Mouse (Mus musculus) limb, embryonic 15.5 days (tissue): ENCODE results near the gene Atrnl1. TPM values are rescaled to one million over a fixed set of nuclear protein-coding genes. Genes with fewer than 3 reads are reported as not detected.
A peak's percentile ranks its signal among the peaks of the same experiment; 100 is the strongest.

Experiments
- ATAC-seq: fragments of 200-750 bp; cut with Nextera tagmentation; 2 replicates; pipeline ENCODE4 v1.8.0; 2017; ENCODE audit warnings: low read depth, moderate TSS enrichment; ENCODE audit not compliant: insufficient number of reproducible peaks, low FRiP score, low TSS enrichment
- H3K27ac ChIP-seq: fragments of 300-500 bp; sonication (generic); 2 replicates; pipeline ENCODE4 v1.5.1; 2015; ENCODE audit warnings: moderate library complexity, mild to moderate bottlenecking, inconsistent platforms
- H3K27me3 ChIP-seq: fragments of 300-500 bp; sonication (generic); 2 replicates; pipeline ENCODE4 v1.6.1; 2015; ENCODE audit warnings: inconsistent platforms
- H3K36me3 ChIP-seq: fragments of 300-500 bp; sonication (generic); 2 replicates; pipeline ENCODE4 v1.6.1; 2015; ENCODE audit warnings: inconsistent platforms
- H3K4me1 ChIP-seq: fragments of 300-500 bp; sonication (generic); 2 replicates; pipeline ENCODE4 v1.6.1; 2015; ENCODE audit warnings: inconsistent platforms
- H3K4me2 ChIP-seq: fragments of 300-500 bp; sonication (generic); 2 replicates; pipeline ENCODE4 v1.6.1; 2015; ENCODE audit warnings: mild to moderate bottlenecking, inconsistent platforms
- H3K4me3 ChIP-seq: fragments of 300-500 bp; sonication (generic); 2 replicates; pipeline ENCODE4 v1.5.1; 2015; ENCODE audit warnings: mild to moderate bottlenecking, inconsistent platforms
- H3K9ac ChIP-seq: fragments of 300-500 bp; sonication (generic); 2 replicates; pipeline ENCODE4 v1.6.1; 2015; ENCODE audit warnings: inconsistent platforms
- H3K9me3 ChIP-seq: fragments of 300-500 bp; sonication (generic); 2 replicates; pipeline ENCODE4 v1.6.1; 2016; ENCODE audit warnings: inconsistent platforms
- WGBS: fragments of 180-500 bp; shearing (Covaris S2); methylation state at CpG from one replicate; pipeline ENCODE4 v1.1.7; 2015; 5-methylcytosine and 5-hydroxymethylcytosine counted together
- polyA plus RNA-seq: library from polyadenylated mRNA; unstranded; fragments of >200 nt; fragmentation: Nextera tagmentation; extraction: Ambion mirVana; gene quantifications from 2 replicates; pipeline ENCODE4 v1.2.1, GENCODE M21; 2015

Atrnl1 gene
- polyA plus RNA-seq, 1 experiment from 2014 or later, result 7.7 TPM

DNA sequence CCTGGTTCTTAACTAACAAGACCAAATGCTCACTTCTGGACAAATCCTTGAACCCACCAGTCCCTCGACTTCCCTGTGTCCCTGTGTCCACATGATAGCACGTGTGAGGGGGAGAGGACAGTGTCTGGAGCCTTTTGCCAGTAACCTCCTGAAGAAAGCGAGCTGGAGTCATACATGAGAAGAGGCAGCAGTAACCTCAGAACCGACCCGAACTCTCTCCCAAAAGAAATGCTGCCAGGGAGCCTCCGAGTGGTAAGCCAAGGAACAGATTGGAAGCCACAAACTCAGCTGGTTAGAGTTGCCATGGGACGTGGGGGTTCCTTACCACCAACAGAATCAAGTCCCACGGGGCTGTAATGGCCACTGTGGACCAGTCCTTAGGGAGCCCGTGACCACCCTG lies 509.8 kb downstream of the Atrnl1 start:
- no peak for ATAC-seq

GRCm38 (mm10) chr19:58121628-58122027 lies 510.8 kb downstream of the Atrnl1 start:
- ATAC-seq, result no peak
- Histone ChIP-seq H3K27me3 (peaks cover 6% of the 10 kb centered on the region; the same call in 1 of the 2 replicates), H3K9ac (no peak overlapping the region), H3K4me1 (peaks cover 45% of the 10 kb centered on the region), H3K4me3 (no peak overlapping the region), H3K4me2 (no peak overlapping the region), H3K36me3 (no peaks in the 10 kb centered on the region), H3K27ac (no peak overlapping the region), H3K9me3 (no peaks in the 10 kb centered on the region)
- 22% methylated on average over 6 of the region's 6 CpGs for WGBS

More for the DNA sequence above, 509.8 kb downstream of the Atrnl1 start:
- H3K4me1 ChIP-seq, result peaks cover 44% of the 10 kb centered on the region
- H3K27ac ChIP-seq, result no peak overlapping the region
- no peak overlapping the region for H3K9ac ChIP-seq
- H3K36me3 ChIP-seq, result no peaks in the 10 kb centered on the region
- H3K27me3 ChIP-seq, result peaks cover 6% of the 10 kb centered on the region; the same call in 1 of the 2 replicates
- no peak overlapping the region for H3K4me2 ChIP-seq
- no peak overlapping the region for H3K4me3 ChIP-seq
- 79% methylated on average over 9 of the region's 9 CpGs for WGBS
- no peaks in the 10 kb centered on the region for H3K9me3 ChIP-seq

DNA sequence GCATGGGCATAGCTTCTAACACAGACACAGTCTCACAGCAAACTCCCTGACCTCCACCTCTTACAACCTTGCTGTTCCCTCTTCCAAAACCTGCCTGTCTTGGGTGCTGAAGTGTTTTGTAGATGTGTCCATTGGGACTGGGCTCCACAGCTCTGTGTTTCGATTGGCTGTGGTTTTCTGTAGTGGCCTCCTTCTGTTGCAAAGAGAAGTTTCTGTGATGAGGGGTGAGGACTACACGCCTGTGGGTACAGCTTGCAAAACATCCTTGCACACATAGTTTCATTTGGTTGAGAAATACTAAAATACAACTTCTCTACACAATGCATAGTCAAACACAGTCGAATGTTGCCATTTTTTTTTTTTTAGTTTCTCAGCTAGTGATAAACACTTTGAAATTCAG lies 512.8 kb downstream of the Atrnl1 start:
- Histone ChIP-seq H3K27ac (no peak overlapping the region), H3K4me1 (peaks cover 51% of the 10 kb centered on the region), H3K36me3 (no peaks in the 10 kb centered on the region), H3K9ac (no peak overlapping the region), H3K4me2 (no peak overlapping the region), H3K27me3 (peaks cover 6% of the 10 kb centered on the region; the same call in 1 of the 2 replicates), H3K4me3 (no peak overlapping the region), H3K9me3 (no peaks in the 10 kb centered on the region)
- 88% methylated on average over 3 of the region's 3 CpGs for WGBS
- no peak for ATAC-seq

DNA sequence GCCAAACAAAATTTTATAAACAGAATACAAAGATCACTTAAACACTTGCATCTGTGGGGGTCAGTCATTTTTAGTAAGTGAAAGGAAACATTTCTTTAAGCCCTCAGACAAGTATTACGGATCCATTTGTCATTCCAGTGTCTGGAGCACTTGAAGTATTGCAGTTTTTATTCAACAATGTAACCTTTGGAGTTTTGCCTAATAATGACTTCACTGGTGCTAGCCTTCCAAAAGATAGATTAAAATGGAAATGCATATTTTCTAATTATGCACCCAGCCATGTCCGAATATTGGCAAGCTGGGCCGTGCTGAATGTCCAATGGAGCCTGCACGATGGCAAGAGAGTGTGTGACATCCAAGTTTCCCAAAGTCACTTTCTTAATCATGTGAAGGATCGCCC lies 513.7 kb downstream of the Atrnl1 start:
- Histone ChIP-seq H3K27me3 (peaks cover 6% of the 10 kb centered on the region; the same call in 1 of the 2 replicates), H3K4me3 (no peak overlapping the region), H3K9me3 (no peaks in the 10 kb centered on the region), H3K4me2 (0 out of 2 replicates have a peak overlapping the region, but pooled peaks have one; percentile 8), H3K9ac (no peak overlapping the region), H3K27ac (no peak overlapping the region), H3K36me3 (no peaks in the 10 kb centered on the region), H3K4me1 (peaks cover 46% of the 10 kb centered on the region)
- 37% methylated on average over 5 of the region's 5 CpGs for WGBS
- ATAC-seq, result no peak

DNA sequence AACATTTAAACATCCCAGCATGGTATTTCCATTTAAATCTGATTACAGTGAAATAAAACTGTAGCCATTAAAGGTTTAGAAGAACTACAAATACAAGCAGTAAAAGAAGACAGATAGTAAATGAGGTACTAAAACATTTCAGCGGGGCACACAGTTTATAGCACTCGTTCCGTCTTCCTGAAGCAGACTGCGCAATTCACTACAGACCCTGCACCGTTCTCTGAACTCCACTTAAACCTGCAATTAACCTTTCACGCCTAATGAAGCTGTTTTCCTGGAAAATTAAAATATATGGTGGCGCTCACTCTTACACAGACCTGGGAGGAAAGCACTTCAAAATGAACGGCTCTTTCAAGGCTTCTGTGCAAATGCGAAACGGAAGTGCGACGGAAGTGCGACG lies 514.2 kb downstream of the Atrnl1 start:
- Histone ChIP-seq H3K27me3 (peaks cover 6% of the 10 kb centered on the region; the same call in 1 of the 2 replicates), H3K36me3 (no peaks in the 10 kb centered on the region), H3K4me2 (0 out of 2 replicates have a peak overlapping the region, but pooled peaks have one; percentile 8), H3K4me3 (no peak overlapping the region), H3K9me3 (no peaks in the 10 kb centered on the region), H3K4me1 (peaks cover 42% of the 10 kb centered on the region), H3K27ac (no peak overlapping the region), H3K9ac (no peak overlapping the region)
- 30% methylated on average over 14 of the region's 14 CpGs for WGBS
- ATAC-seq, result no peak

- Histone ChIP-seq H3K27me3 (no peaks in the 10 kb centered on the region), H3K9ac (no peak overlapping the region), H3K27ac (no peak overlapping the region), H3K36me3 (0 out of 2 replicates have a peak, but pooled peaks cover 10% of the 10 kb centered on the region), H3K4me2 (no peak overlapping the region), H3K4me3 (no peak overlapping the region), H3K4me1 (peaks cover 12% of the 10 kb centered on the region; the same call in 1 of the 2 replicates), H3K9me3 (no peaks in the 10 kb centered on the region)
- WGBS, result 92% methylated on average over 9 of the region's 9 CpGs
- no peak for ATAC-seq
Measured at GRCm38 (mm10) chr19:58131896-58132295, 521.1 kb downstream of the Atrnl1 start.

- no peak overlapping the region for H3K9ac ChIP-seq
- 44% methylated on average over 13 of the region's 13 CpGs for WGBS
- no peaks in the 10 kb centered on the region for H3K9me3 ChIP-seq
- H3K27ac ChIP-seq, result no peak overlapping the region
- H3K4me2 ChIP-seq, result no peak overlapping the region
- ATAC-seq, result no peak
- H3K4me3 ChIP-seq, result no peak overlapping the region
- H3K4me1 ChIP-seq, result no peaks in the 10 kb centered on the region
- H3K36me3 ChIP-seq, result 0 out of 2 replicates have a peak, but pooled peaks cover 3% of the 10 kb centered on the region
- no peaks in the 10 kb centered on the region for H3K27me3 ChIP-seq
Measured at GRCm38 (mm10) chr19:58140191-58140784, 529.5 kb downstream of the Atrnl1 start.

DNA sequence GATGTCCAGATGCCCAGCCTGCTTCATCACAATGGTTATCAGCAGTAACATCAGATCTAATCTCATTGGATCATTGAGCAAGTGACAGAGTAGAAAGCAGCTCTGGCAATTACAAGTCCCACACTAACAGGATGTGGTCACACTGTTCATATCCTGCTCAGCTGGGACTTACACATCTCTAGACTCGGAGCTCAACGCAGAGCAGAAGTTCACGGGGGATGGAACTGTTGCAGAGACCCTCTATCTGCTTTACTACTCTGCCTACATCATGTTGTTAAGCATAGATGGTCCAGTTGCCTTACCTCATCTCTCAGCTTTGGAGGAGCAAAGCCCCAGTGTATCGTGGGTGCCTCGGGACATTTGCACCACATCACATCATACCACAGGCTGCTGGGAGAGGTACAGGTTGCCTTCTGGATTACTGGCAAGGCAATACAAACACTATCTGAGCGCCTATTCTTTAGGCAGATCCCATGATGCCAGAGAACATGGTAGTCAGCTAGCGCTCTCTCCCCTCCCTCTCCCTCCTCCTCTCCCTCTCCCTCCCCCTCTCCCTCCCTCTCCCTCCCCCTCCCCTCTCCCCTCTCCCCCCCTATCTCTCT lies 533.1 kb downstream of the Atrnl1 start:
- 87% methylated on average over 7 of the region's 7 CpGs for WGBS

DNA sequence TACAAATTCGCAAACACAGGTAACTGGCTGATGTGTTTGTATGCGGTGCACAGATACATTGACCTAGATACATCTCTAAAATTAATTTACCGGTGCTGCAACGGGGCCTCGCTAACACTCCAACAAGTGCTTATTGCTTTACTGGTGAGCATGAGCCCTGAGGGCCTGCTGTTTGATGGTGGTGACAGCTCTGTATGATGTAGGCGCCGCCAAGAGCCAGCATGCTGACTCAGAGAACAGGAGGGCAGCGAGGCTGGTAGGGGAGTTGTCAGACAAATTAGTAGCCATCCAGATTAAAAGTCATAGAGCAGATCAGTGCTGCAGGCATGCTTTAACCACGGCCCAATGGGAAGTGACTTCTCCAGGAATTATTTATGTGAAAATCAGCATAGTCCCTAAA lies 534.7 kb downstream of the Atrnl1 start:
- WGBS, result 44% methylated on average over 9 of the region's 9 CpGs
- H3K9me3 ChIP-seq, result no peaks in the 10 kb centered on the region
- no peaks in the 10 kb centered on the region for H3K27me3 ChIP-seq
- no peak overlapping the region for H3K4me2 ChIP-seq
- no peak overlapping the region for H3K4me3 ChIP-seq
- no peaks in the 10 kb centered on the region for H3K36me3 ChIP-seq
- H3K9ac ChIP-seq, result no peak overlapping the region
- no peak overlapping the region for H3K27ac ChIP-seq
- ATAC-seq, result no peak
- no peaks in the 10 kb centered on the region for H3K4me1 ChIP-seq

More for the DNA sequence above, 533.1 kb downstream of the Atrnl1 start:
- H3K36me3 ChIP-seq, result no peaks in the 10 kb centered on the region
- no peak overlapping the region for H3K4me2 ChIP-seq
- no peak for ATAC-seq
- H3K9me3 ChIP-seq, result no peaks in the 10 kb centered on the region
- no peak overlapping the region for H3K27ac ChIP-seq
- no peak overlapping the region for H3K4me3 ChIP-seq
- H3K4me1 ChIP-seq, result no peaks in the 10 kb centered on the region
- no peak overlapping the region for H3K9ac ChIP-seq
- no peaks in the 10 kb centered on the region for H3K27me3 ChIP-seq

GRCm38 (mm10) chr19:58151257-58151656 lies 540.4 kb downstream of the Atrnl1 start:
- no peaks in the 10 kb centered on the region for H3K36me3 ChIP-seq
- no peak overlapping the region for H3K9ac ChIP-seq
- no peaks in the 10 kb centered on the region for H3K9me3 ChIP-seq
- H3K4me2 ChIP-seq, result no peak overlapping the region
- H3K4me1 ChIP-seq, result no peaks in the 10 kb centered on the region
- no peak overlapping the region for H3K27ac ChIP-seq
- no peak for ATAC-seq
- no peaks in the 10 kb centered on the region for H3K27me3 ChIP-seq
- H3K4me3 ChIP-seq, result no peak overlapping the region
- WGBS, result 86% methylated on average over 7 of the region's 7 CpGs

GRCm38 (mm10) chr19:58161569-58161968 lies 550.7 kb downstream of the Atrnl1 start:
- no peaks in the 10 kb centered on the region for H3K36me3 ChIP-seq
- WGBS, result 64% methylated on average over 9 of the region's 9 CpGs
- ATAC-seq, result no peak
- no peak overlapping the region for H3K9ac ChIP-seq
- peaks cover 8% of the 10 kb centered on the region for H3K4me1 ChIP-seq
- no peak overlapping the region for H3K4me3 ChIP-seq
- no peaks in the 10 kb centered on the region for H3K27me3 ChIP-seq
- H3K9me3 ChIP-seq, result no peaks in the 10 kb centered on the region
- no peak overlapping the region for H3K27ac ChIP-seq
- no peak overlapping the region for H3K4me2 ChIP-seq

GRCm38 (mm10) chr19:58164896-58165634 lies 554.2 kb downstream of the Atrnl1 start:
- Histone ChIP-seq H3K4me2 (no peak overlapping the region), H3K36me3 (no peaks in the 10 kb centered on the region), H3K9me3 (no peaks in the 10 kb centered on the region), H3K4me1 (peaks cover 11% of the 10 kb centered on the region), H3K27ac (no peak overlapping the region), H3K27me3 (0 out of 2 replicates have a peak, but pooled peaks cover 4% of the 10 kb centered on the region), H3K4me3 (no peak overlapping the region), H3K9ac (no peak overlapping the region)
- no peak for ATAC-seq
- 71% methylated on average over 7 of the region's 7 CpGs for WGBS
